Mouse (Mus musculus): ENCODE measurements around the gene Tmed10. TPM values are rescaled to one million over a fixed set of nuclear protein-coding genes. Genes with fewer than 3 reads are reported as not detected.
A peak's percentile ranks its signal among the peaks of the same experiment; 100 is the strongest.

The Tmed10 gene
- 100 to 1,000 TPM; 184 to 190 TPM for total RNA-seq (2021)

DNA sequence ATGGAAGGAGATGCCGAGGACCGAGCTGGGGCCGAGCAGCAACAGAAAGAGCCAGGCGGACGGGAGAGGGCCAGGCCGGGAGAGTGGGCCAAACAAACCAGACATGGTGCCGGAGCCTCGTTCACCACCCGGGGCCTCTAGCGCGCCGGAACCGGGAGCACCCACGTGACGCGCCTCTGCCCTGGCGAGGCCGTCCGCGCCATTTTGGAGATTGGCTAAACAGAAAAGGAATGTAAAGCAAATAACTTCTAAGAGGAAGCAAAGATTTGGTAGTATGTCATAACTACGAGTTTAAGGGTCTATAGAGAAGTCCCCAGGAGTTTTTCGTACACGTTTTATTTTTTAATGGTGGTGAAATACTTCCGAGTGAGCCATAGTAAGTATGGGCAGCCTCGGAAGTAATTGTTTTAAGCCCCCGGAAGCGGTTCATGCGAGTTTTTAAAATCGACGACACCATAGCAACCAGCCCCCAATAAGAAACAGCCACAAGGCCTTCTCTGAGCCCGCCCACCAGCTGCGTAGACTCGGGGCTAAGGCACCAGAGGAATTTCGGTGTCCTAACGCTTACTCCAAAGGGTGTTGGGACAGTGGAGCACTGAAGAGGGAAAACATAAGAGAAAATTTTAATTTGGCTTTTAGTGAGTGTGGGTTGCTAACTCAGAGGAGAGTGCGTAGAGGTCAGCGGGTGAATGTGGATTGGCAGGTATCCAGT, at the start of gene Tmed10:
Tmed10 (minus strand) TSS at position 287 of the 712 bp plus-strand sequence.
- intact Hi-C loops (cut with DNase I): loop anchor here (10.0 kb wide), 1 partner anchor 110 kb away; no protein-coding TSS in a partner anchor
- DNase-seq: peak; percentile 94 to 95

DNA sequence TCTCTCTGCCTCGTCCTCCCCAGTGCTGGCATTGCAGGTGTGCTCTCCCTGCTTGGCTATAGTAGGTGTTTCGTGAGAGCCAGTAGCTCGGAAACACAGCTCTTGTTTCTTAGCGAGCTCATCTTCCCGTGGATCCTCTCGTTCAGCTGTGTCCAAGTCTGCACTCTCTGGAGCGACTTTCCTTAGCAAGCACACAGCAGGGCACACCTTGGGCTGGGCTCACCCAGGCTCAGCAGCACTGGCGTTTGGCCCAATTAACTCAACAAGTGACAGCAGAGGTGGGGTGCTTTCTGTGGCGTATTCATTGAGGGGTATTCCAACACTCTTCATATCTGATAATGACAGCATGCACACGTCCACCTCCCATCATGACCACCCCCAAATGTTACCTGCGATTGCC, 48.6 kb upstream of the Tmed10 start:
- DNase-seq: no peak
- intact Hi-C loops (cut with DNase I): no loop called here

DNA sequence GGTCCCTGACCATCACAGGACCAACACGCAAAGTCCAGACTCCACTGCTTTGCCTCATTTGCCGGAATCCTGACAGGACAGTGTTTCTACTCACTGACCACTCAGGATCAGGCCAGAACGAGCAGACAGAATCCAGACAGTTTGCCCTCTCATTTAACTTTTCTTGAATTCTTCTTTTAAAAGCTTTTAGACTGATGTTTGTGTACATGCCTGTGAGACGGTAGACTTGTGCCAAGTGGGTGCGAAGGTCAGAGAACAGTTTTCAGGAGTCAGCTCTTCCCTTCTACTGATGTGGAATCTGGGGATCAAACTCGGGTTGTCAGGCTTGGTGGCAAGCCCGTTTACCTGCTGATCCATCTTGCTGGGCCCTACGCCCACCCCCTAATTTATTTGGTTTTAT, 47.9 kb upstream of the Tmed10 start:
- DNase-seq: no peak
- intact Hi-C loops (cut with DNase I): no loop called here

DNA sequence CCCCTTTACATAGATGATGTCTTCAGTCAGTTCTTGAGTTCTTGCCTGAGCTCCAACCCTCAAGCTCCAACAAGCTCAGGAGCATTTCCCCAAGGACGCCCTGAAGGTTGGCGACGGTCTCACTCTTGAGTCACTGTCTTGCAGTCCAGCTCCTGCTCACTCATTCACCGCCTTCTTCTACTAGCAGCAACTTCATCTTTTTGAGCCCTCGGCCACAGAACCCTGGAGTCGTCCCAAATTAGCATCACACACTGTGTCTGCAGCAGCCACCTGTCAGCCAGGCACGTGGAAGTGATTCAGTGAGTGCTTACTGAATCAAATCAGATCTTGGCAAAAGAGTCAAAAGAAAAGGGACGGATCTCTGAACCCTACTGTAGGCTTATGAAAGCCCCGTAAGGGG, 46.3 kb upstream of the Tmed10 start:
- DNase-seq: no peak
- intact Hi-C loops (cut with DNase I): no loop called here

DNA sequence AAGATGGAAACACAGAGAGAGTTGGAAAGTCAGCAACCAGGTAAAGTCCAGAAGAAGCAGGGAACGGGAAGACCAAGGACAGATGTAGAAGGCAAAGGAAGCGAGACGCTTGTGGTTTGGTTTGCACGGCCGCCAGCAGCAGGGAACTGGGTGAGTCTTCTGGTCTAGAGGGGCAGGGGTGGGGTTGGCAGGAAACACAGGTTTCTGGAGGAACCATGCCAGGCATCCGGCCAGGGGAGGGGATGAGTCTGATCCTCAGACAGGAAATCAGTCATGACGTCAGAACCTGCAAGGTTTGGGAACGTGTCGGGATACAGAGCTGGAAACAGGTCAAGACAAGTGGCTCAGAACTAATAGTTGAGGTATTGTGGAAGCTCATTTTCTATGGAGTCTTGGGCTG, 43.2 kb upstream of the Tmed10 start:
- peak; percentile 56 to 58 for DNase-seq
- intact Hi-C loops (cut with DNase I): no loop called here

DNA sequence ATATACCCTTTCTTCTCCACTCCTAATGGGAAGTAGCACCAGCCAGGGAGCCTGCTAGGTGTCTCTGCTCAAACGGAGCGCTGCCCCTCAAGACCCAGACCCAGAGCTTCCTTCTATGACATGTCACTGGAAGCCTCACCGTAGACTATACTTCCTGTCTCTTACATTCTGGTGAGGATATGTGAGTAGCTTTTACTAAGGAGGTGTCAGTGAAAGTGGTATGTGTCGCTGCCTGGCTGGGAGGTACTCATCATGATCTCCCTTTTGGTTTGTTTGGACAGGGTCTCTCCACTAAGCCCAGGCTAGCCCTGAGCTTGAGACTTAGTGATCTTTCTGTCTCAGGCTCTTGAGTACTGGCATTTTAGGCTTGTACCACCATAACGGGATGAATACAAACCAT, 41.7 kb upstream of the Tmed10 start:
- DNase-seq: no peak
- intact Hi-C loops (cut with DNase I): no loop called here

DNA sequence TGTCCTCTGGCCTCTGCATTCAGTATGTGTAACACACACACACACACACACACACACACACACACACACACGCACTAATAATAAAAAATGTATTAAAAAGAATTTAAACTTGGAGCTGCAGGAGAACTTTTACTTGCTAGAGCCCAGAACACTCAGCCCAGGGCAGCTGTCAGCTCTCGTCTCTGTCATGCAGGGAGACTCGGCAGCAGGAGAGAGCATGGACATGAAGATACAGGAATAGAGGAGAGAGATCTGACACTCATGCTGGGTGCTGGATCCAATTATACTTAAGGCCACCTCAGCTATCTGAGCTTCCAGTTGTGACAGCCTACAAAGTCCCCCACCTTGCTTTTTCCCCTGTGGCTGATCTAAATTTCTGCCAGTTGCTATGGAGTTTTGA, 41.2 kb upstream of the Tmed10 start:
- intact Hi-C loops (cut with DNase I): no loop called here
- DNase-seq: no peak

DNA sequence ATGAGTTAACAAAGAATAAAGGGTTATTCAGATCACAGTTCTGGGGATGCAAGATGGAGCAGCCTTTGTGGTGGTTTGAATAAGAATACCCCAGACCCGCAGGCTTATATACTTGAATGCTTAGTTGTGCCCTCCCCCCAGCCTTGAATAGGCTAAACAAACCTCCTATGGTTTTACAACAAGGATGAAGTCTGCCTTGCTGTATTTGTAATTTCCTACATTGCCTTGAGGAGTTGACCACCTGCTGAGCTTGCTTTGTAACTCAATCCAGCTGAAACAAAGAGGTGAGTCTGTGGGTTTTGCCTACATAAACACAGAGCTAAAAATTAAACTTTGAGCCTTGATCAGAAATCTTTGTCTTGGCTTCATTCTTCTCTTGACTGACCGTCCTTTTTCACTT, 36.5 kb upstream of the Tmed10 start:
- intact Hi-C loops (cut with DNase I): no loop called here
- DNase-seq: no peak

DNA sequence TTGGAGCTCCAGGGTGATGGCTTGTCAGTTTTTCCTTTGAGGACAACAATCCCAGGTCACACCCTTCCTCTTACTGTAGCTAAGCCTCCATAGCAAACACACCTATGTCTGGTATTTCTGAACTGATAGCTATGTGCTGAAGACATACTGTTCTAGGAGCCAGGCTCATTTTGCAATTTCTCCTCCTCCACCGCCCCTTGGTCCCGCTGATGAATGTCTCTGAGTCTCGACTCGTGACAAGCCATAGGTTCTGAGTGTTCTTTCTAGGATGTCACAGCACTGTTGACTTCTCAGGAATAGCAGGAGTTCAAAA, 23.3 kb upstream of the Tmed10 start:
- intact Hi-C loops (cut with DNase I): no loop called here
- DNase-seq: no peak

DNA sequence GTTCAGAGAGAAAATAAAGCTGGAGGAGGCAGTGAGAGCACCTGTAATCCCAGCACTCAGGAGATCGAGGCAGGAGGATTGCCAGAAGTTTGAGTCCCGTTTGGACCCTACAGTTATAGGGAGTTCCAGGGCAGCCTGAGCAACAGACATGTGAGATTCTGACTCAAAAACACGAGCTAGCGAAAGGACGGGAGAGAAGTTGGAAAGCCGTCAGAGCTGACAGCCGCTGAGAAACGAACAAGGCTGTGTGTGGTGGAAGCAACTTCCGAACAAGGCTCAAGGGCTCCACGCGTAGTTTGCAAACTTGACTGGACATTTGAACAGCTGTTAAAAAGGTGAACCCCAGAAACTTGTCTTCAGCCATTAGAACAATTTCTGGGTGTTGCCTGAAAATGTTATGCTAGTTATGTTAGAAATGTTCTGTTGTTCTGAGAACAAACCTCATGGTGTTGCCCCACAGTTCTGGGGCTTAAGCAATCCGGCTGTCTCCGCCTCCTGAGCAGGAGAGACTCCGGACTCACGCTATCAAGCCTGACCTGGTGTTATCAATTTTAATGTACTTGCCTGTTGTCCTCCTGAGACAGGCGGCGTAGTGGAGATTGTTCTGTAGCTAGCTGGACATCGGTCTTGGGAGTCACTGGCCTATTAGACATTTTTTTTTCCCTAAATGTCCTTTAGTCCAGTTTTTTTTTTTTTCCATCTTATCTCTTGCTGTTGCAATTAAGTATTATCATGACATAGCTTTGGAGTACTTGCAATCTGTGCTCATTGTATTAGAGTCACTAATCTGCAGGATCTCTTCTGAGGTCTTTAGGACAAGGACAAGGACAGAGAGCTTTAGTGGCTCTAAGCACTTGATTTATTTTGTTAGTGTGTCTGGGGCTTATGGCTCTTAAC, 22.7 kb upstream of the Tmed10 start:
- DNase-seq: no peak
- intact Hi-C loops (cut with DNase I): no loop called here

DNA sequence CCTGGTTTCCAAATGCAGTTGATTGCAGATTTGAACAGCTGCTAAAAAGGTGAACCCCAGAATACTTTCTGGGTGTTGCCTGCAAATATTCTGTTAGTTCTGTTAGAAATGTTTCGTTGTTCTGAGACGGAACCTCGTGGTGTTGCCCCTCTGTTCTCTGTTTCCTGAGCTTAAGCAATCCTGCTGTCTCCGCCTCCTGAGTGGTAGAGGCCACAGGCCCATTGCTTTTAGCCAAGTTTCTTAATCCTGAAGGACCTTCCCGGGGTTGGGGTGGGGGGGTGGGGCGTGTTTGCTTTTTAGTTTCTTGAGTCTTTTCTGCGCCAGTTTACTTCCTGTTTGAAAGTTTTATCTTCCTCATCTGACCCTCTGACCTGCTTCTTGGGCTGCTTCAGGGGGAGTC, 19.3 kb upstream of the Tmed10 start:
- no peak for DNase-seq
- intact Hi-C loops (cut with DNase I): no loop called here

DNA sequence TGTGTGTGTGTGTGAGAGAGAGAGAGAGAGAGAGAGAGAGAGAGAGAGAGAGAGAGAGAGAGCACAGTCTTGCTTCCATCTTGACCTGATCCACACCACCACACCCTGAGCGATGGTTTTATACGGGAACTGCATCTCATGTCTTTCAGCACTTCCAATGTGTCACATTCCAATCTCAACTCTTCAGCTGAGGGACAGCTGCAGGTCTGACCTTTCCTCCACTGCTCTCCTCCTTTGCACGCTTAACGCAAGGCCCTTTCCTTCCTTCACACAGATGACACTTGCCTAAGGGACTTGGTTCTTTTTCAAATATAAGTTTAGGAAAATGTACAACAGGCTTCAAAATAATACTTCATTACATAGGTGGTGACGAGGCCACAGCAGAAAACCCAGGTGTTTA, 18.9 kb upstream of the Tmed10 start:
- DNase-seq: peak in 1 of 2 experiments; percentile 47
- intact Hi-C loops (cut with DNase I): no loop called here

DNA sequence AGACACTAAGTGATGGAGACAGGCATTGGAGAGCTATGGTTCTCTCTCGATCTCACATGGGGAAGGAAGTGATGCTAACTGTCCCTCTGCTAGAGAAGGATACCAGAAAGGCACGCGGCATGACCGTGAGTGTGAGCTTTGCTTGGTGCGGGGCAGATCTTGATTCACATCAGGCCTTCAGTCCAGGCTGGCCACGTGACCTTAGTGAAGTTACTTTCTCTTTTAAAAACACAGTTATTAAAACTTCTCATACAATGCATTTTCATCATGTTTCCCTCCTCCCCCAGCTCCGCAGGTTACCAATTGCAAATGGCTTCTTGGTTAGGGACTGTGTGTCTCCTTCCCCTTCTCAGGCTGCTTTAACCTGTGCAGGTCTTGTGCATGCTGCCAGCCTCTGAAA, 16.5 kb upstream of the Tmed10 start:
- no peak for DNase-seq
- intact Hi-C loops (cut with DNase I): no loop called here

DNA sequence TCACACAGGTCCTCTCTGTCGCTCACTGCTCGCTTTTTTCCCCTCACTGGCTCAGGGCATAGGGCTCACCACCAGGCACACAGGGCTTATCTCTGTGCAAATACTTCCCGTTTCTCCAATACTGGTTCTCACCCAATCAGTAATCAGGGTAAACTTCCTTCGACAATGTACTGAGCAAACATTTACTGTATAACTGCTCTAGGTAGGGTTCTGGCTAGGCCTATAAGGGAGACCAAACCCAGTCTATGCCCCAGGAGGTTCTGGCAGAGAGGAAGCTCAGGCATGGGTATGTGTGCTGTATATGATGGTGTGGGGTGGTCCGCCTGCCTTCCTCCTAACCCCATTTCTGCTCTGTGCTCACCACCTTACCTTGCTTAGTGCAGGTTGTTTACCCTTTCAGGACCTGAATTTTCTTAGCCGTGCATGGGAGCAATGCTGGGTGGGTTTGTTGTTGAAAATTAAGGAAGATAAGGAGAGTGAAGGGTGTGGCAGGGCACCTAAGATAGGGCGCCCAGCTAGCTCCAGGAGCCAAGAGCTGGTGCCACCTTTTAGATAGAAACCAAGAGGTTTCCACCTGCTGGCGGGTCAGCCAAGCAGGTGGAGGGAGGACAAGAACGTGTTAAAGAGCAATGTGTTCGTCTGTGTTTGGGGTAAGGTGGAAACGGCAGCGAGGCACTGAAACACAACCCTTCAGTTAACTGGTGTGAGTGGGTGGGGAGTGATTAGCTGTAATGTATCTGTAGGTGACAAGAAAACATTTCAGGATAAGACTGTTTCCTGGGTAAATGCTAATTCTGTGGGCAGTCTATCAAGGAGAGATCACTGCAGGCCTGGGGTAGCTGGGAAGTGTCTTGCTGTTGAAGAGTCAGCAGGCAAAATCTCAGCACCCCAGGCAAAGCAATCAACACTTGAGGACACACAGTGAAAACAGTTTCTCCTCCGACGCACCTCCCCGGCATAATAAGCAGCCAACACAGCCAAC, 14.8 kb upstream of the Tmed10 start:
- intact Hi-C loops (cut with DNase I): loop anchor here (5.0 kb wide), 1 partner anchor 48 kb away; no protein-coding TSS in a partner anchor
- DNase-seq: no peak

DNA sequence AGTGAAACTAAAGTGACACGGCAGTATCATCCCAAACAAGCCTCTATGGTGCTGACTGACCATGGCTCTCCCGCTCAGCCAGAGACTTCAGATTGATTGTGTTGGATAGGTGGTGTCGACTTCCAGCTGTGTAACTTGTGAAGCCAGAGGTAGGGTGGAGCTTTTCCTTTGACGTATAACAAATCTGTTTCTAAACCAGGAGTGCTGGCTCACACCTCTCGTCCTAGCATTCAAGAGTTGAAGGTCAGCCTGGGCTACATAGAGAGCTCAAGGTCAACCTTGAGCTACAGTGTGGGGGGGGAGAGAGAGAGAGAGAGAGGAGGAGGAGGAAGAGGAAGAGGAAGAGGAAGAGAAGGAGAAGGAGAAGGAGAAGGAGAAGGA, 11.3 kb upstream of the Tmed10 start:
- intact Hi-C loops (cut with DNase I): loop anchor here (5.0 kb wide), 1 partner anchor 51 kb away; no protein-coding TSS in a partner anchor
- DNase-seq: no peak

DNA sequence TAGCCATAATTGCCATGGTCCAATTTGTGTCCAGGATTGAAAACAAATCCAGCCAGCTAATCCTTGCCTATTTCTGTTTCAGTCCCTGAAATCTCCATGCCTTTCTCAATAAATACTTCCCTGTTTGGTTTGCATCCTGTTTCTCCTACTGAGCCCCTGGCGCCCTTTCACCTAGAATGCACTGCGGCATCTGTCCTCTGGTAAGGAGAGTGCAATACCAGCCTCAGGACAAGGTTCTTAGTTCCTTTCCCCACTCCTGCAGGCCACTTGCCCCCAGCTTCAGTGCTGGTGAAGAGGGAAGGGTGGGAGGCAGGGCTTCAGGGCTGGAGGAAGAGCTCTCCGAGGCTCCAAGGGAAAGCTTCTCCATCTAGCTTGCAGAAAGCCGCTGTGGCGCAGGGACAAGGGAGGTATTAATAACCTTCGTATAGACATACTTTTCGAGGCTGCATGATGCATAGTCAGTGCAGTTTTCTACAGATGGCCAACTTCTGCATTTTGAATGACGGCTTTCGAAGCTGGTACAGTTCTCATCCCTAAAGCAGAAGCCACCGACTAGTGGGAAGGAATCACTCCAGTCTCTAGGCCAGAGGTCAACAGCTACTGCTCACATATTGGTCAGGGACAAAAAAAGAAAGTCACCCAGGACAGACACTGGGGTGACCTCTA, 10.8 kb upstream of the Tmed10 start:
- peak; percentile 34 to 41 for DNase-seq
- intact Hi-C loops (cut with DNase I): loop anchor here (5.0 kb wide), 1 partner anchor 52 kb away; no protein-coding TSS in a partner anchor

DNA sequence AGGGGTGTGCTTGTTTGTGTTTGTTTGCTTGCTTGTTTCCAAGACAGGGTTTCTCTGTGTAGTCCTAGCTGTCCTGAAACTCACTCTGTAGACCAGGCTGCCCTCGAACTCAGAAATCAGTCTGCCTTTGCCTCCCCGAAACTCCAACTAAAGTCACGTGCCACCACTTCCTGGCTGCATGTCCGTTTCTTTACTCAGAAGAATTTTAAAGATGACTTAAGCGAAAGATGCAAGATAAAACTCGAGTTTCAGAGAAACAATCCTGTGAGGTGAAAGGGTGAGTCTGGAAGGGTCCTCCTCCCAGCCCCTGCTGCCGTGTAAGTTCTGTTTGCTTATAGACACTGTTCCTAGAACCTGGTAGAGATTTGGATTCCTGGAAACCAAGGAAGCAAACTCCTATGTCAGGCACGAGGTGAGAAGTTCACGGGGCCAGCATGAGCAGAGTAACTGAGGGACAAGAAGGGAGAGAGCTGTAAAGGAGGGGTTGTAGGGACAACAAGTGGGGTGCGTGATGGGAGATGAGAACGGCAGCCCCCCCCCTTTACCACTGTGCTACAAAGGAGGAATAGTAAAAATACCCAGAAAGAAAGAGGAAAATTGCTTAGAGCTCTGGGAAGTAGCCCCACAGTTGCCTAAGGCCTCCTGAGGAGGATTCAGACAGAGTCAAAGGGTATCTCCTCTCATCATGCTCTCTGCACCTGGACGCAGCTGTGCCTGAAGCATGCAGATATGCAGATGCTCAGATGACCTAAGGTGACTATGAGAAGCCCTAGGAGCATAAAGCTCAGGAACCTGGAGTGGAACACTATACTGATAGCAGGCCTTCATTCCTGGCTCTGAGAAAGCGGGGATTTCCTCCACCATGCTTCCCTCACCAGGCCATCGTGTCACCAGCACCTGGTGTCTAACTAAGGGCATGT, 8.4 kb upstream of the Tmed10 start:
- no peak for DNase-seq
- intact Hi-C loops (cut with DNase I): no loop called here

DNA sequence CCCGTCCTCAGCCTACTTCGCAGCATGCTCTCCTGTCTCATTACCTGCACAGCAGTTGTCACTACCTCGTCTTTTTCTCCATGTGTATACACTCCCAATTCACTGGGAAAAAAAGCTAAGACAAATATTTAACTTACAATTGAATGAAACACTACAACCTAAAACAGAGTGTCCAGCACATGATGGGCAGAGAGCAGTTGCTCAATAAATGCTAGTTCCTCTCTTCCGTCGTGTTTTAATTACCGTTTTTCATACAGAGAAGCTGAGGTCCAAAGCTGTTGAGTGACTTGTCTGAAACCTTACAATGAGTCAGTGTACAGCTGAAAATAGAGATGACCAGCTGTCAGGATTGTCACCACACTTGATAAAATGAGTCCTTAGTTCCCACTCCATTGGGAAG, 6.9 kb upstream of the Tmed10 start:
- no peak for DNase-seq
- intact Hi-C loops (cut with DNase I): no loop called here

DNA sequence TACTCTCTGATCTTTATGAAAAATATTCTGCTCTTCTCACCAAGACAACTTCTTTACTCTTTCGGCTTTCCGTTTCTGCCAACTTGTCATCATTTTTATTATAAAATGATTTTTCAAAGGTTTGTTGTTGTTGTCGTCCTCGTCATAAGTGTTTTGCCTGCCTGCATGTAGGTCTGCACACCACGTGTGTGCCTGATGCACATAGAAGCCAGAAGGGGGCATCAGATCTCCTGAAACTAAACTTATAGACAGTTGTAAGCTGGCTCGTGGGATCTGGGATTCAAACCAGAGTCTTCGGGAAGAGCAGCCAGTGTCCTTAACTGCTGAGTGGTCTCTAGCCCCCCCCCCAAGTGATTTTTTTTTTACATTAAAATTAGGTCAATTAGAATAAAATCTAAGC, 6.3 kb upstream of the Tmed10 start:
- no peak for DNase-seq
- intact Hi-C loops (cut with DNase I): no loop called here

Measured in heart, postnatal 10 days (tissue).